Mouse (Mus musculus) heart, postnatal 0 days (tissue): ENCODE results near the gene Exoc6.

ENCODE experiments used
- CTCF ChIP-seq: IDR thresholded peaks from 2 replicates; pipeline ENCODE4 v1.5.1; 2016; ENCODE audit warnings: antibody characterized with exemption, control low read depth, low read depth
- EP300 ChIP-seq: IDR thresholded peaks from 2 replicates; pipeline ENCODE4 v1.6.1; 2016; ENCODE audit warnings: antibody characterized with exemption, low read depth

DNA sequence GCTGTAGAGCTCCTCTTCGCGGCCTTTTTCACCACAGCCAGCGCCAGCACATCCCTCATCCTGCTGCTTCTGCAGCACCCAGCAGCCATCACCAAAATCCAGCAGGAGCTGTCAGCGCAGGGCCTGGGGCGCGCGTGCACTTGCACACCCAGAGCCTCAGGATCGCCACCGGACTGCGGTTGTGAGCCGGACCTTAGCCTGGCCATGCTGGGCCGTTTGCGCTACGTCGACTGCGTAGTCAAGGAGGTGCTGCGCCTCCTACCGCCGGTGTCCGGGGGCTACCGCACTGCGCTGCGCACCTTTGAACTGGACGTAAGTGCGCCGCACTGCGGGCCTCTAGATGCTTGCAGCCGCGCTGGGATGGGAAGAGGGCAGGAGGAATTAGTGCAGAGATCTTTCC lies 140.5 kb downstream of the Exoc6 start:
- TF ChIP-seq CTCF, result peak; percentile 18
- no peak for TF ChIP-seq EP300
